In the genomic region with DNA sequence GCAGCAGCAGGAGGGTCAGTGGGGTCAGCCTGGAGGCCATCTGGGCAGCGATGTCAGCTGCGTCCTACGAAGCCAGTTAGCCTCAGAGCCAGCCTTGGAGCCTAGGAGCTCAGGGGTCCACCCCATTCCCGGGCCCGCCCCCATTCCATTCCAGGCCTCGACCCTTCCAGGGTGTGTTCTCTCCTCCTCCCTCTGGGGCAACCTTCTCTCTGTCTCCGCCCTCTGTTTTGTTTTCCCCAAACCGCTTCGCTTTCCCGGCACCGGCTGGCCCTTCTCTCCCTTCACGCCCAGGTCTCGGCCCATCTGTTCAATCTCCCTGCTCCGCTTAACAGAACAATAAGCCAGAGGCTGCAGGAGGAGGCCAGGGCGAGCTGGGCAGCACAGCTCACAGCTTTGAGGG, we compare ENCODE assay signal across 8 mouse cellular contexts. TPM values are rescaled to one million over a fixed set of nuclear protein-coding genes. Genes with fewer than 3 reads are reported as not detected.
DNase-seq lines count a peak whose midpoint lies in the region; ATAC-seq and TF ChIP-seq lines count a peak whose summit lies in the region.

No protein-coding gene starts in this region.

- WGBS in embryonic facial prominence, embryonic 11.5 days: 0% methylated on average over 14 of the region's 15 CpGs
- WGBS in kidney, adult 2 months: 14% methylated on average over 14 of the region's 15 CpGs
- WGBS in liver, postnatal 0 days (ENCODE audit: insufficient replicate concordance): 27% methylated on average over 15 of the region's 15 CpGs

- peak overlapping the region; percentile 46 for H3K4me2 ChIP-seq in embryonic facial prominence, embryonic 11.5 days (ENCODE audit: low read depth, low read length)
- H3K4me2 ChIP-seq in liver, postnatal 0 days (ENCODE audit: low read depth, low read length): peak overlapping the region; percentile 69

- peak overlapping the region; percentile 24; the same call in 1 of the 2 replicates for H3K27ac ChIP-seq in embryonic facial prominence, embryonic 11.5 days (replicated peaks; ENCODE audit: low read depth, low read length)
- no peak overlapping the region for H3K27ac ChIP-seq in kidney, adult 2 months (ENCODE audit: insufficient read depth, low read depth, low read length)
- H3K27ac ChIP-seq in liver, postnatal 0 days (ENCODE audit: low read depth): peak overlapping the region; percentile 70

- peak overlapping the region; percentile 58 for H3K9ac ChIP-seq in embryonic facial prominence, embryonic 11.5 days (replicated peaks; ENCODE audit: low read length)
- H3K9ac ChIP-seq in liver, postnatal 0 days (replicated peaks): peak overlapping the region; percentile 54

- ATAC-seq in embryonic facial prominence, embryonic 11.5 days (replicated peaks; ENCODE audit: insufficient number of reproducible peaks, low FRiP score, low TSS enrichment, low read depth): peak; percentile 95
- ATAC-seq in liver, postnatal 0 days: peak; percentile 88
- ATAC-seq in inflammation-experienced regulatory T-cells, adult 6 months: no peak

- TF ChIP-seq EP300 in liver, postnatal 0 days (IDR thresholded peaks at IDR 0.05; ENCODE audit: low read depth): no peak

- H3K4me3 ChIP-seq in embryonic facial prominence, embryonic 11.5 days (ENCODE audit: low read depth, low read length): peak overlapping the region; percentile 16
- H3K4me3 ChIP-seq in kidney, adult 2 months (ENCODE audit: insufficient read depth, low read depth, low read length): peak overlapping the region; percentile 44
- H3K4me3 ChIP-seq in liver, postnatal 0 days (ENCODE audit: low read depth, low read length): peak overlapping the region; percentile 48

- peaks cover 3% of the 10 kb centered on the region; the same call in 1 of the 2 replicates for H3K4me1 ChIP-seq in embryonic facial prominence, embryonic 11.5 days (ENCODE audit: control insufficient read depth, insufficient read depth, low read length)
- no peaks in the 10 kb centered on the region for H3K4me1 ChIP-seq in kidney, adult 2 months (ENCODE audit: control insufficient read depth, insufficient read depth, low read length)
- peaks cover 12% of the 10 kb centered on the region for H3K4me1 ChIP-seq in liver, postnatal 0 days (ENCODE audit: insufficient read depth)

- TF ChIP-seq CTCF in kidney, adult 2 months (conservative IDR thresholded peaks at IDR 0.05; ENCODE audit: insufficient read depth, insufficient read length, low read depth, low read length): no peak
- no peak for TF ChIP-seq CTCF in liver, postnatal 0 days (IDR thresholded peaks at IDR 0.05; ENCODE audit: low read depth)

- DNase-seq in left cerebral cortex, adult 18-20 months (ENCODE audit: low spot score in 2 of 2): peak; percentile 7 to 10
- DNase-seq in left cerebral cortex, adult 11 months (ENCODE audit: low spot score): no peak
- DNase-seq in embryonic facial prominence, embryonic 11.5 days (ENCODE audit: low spot score): peak; percentile 79
- DNase-seq in heart, adult 9 months (ENCODE audit: low spot score in 2 of 2): peak; percentile 90 to 91
- DNase-seq in kidney, adult 2 months: peak; percentile 69
- DNase-seq in liver, postnatal 0 days: peak; percentile 63
- DNase-seq in ovary, adult 18-20 months (ENCODE audit: low spot score): peak; percentile 64

- no peaks in the 10 kb centered on the region for H3K9me3 ChIP-seq in embryonic facial prominence, embryonic 11.5 days (replicated peaks; ENCODE audit: control insufficient read depth, low read length)
- no peaks in the 10 kb centered on the region for H3K9me3 ChIP-seq in liver, postnatal 0 days (ENCODE audit: low read length)

- no peaks in the 10 kb centered on the region for H3K27me3 ChIP-seq in embryonic facial prominence, embryonic 11.5 days (ENCODE audit: control insufficient read depth, insufficient read depth, low read length)
- no peaks in the 10 kb centered on the region for H3K27me3 ChIP-seq in kidney, adult 2 months (replicated peaks; ENCODE audit: control insufficient read depth, insufficient read depth, low read length)
- H3K27me3 ChIP-seq in liver, postnatal 0 days (ENCODE audit: insufficient read depth, low read length): peaks cover 2% of the 10 kb centered on the region; the same call in 1 of the 2 replicates

- TF ChIP-seq POLR2A in kidney, adult 2 months (IDR thresholded peaks at IDR 0.05; ENCODE audit: low read depth, low read length): no peak

- H3K36me3 ChIP-seq in embryonic facial prominence, embryonic 11.5 days (replicated peaks; ENCODE audit: control insufficient read depth, insufficient read depth, low read depth, low read length): no peaks in the 10 kb centered on the region
- no peaks in the 10 kb centered on the region for H3K36me3 ChIP-seq in kidney, adult 2 months (ENCODE audit: control insufficient read depth, insufficient read depth, low read length)
- H3K36me3 ChIP-seq in liver, postnatal 0 days (replicated peaks; ENCODE audit: insufficient read depth, low read length): peaks cover 4% of the 10 kb centered on the region; the same call in 1 of the 2 replicates

RNA-seq across cellular contexts. Expression of a gene that starts 0.5 kb away (rescaled TPM):
- 1 to 10 TPM; 8.5 to 9.2 TPM for total RNA-seq in left cerebral cortex, adult 18-20 months (2021)
- polyA plus RNA-seq in embryonic facial prominence, embryonic 11.5 days (2014; fragmentation: Nextera tagmentation; extraction: Ambion mirVana): 21.0 and 22.4 TPM in 2 replicates
- polyA plus RNA-seq in kidney, adult 2 months (2012; rRNA removed): 232 and 288 TPM in 2 replicates
- polyA plus RNA-seq in liver, postnatal 0 days (2015; fragmentation: Nextera tagmentation; extraction: Ambion mirVana): 344 and 356 TPM in 2 replicates
- polyA plus RNA-seq in inflammation-experienced regulatory T-cells, adult 6 months (2017; shearing (Covaris generic)): under 1 TPM in 1 of 3 experiments, not detected in 2; 0.20 TPM

RNA-seq across cellular contexts. Expression of a gene that starts 23.9 kb away (rescaled TPM):
- total RNA-seq in left cerebral cortex, adult 18-20 months (2021): 1 to 10 TPM; 8.2 to 8.5 TPM
- polyA plus RNA-seq in embryonic facial prominence, embryonic 11.5 days (2014; fragmentation: Nextera tagmentation; extraction: Ambion mirVana): 30.6 and 36.1 TPM in 2 replicates
- polyA plus RNA-seq in kidney, adult 2 months (2012; rRNA removed): 18.1 and 24.1 TPM in 2 replicates
- 276 and 305 TPM in 2 replicates for polyA plus RNA-seq in liver, postnatal 0 days (2015; fragmentation: Nextera tagmentation; extraction: Ambion mirVana)
- polyA plus RNA-seq in inflammation-experienced regulatory T-cells, adult 6 months (2017; shearing (Covaris generic)): 10 to 100 TPM; 92.1 to 96.3 (median 93.4) TPM

RNA-seq across cellular contexts. Expression of a gene that starts 31.3 kb away (rescaled TPM):
- total RNA-seq in left cerebral cortex, adult 18-20 months (2021): 1 to 10 TPM; 2.2 to 2.5 TPM
- polyA plus RNA-seq in embryonic facial prominence, embryonic 11.5 days (2014; fragmentation: Nextera tagmentation; extraction: Ambion mirVana): 5.9 and 6.4 TPM in 2 replicates
- 2.0 TPM in 2 replicates for polyA plus RNA-seq in kidney, adult 2 months (2012; rRNA removed)
- 1.2 and 1.3 TPM in 2 replicates for polyA plus RNA-seq in liver, postnatal 0 days (2015; fragmentation: Nextera tagmentation; extraction: Ambion mirVana)
- not detected for polyA plus RNA-seq in inflammation-experienced regulatory T-cells, adult 6 months (2017; shearing (Covaris generic))

RNA-seq across cellular contexts. Expression of a gene that starts 40.9 kb away (rescaled TPM):
- total RNA-seq in left cerebral cortex, adult 18-20 months (2021): 10 to 100 TPM; 92.2 to 93.5 TPM
- 6.2 and 6.6 TPM in 2 replicates for polyA plus RNA-seq in embryonic facial prominence, embryonic 11.5 days (2014; fragmentation: Nextera tagmentation; extraction: Ambion mirVana)
- polyA plus RNA-seq in kidney, adult 2 months (2012; rRNA removed): 0.46 and 0.48 TPM in 2 replicates
- 18.4 and 20.9 TPM in 2 replicates for polyA plus RNA-seq in liver, postnatal 0 days (2015; fragmentation: Nextera tagmentation; extraction: Ambion mirVana)
- polyA plus RNA-seq in inflammation-experienced regulatory T-cells, adult 6 months (2017; shearing (Covaris generic)): 1 to 10 TPM; 1.2 to 3.2 (median 2.2) TPM

RNA-seq across cellular contexts. Expression of a gene that starts 47.6 kb away (rescaled TPM):
- 10 to 100 TPM; 10.4 to 10.5 TPM for total RNA-seq in left cerebral cortex, adult 18-20 months (2021)
- 58.5 and 61.1 TPM in 2 replicates for polyA plus RNA-seq in embryonic facial prominence, embryonic 11.5 days (2014; fragmentation: Nextera tagmentation; extraction: Ambion mirVana)
- 9.3 and 11.1 TPM in 2 replicates for polyA plus RNA-seq in kidney, adult 2 months (2012; rRNA removed)
- 31.7 and 32.1 TPM in 2 replicates for polyA plus RNA-seq in liver, postnatal 0 days (2015; fragmentation: Nextera tagmentation; extraction: Ambion mirVana)
- 10 to 100 TPM; 41.2 to 48.0 (median 44.5) TPM for polyA plus RNA-seq in inflammation-experienced regulatory T-cells, adult 6 months (2017; shearing (Covaris generic))

Comparison
In these comparisons a context has a peak if more than half of its experiments do, and no peak if none do; other contexts are left out.
1. RNA of a gene that starts 0.5 kb away (polyA plus RNA-seq): 344 to 356 TPM in liver, postnatal 0 days, 232 to 288 TPM in kidney, adult 2 months and 21.0 to 22.4 TPM in embryonic facial prominence, embryonic 11.5 days; 0.20 TPM in inflammation-experienced regulatory T-cells, adult 6 months; every median in the first group is over 10 times any median in the second.
2. Peak in every context shown above with its lines, with median percentiles within 50 percentile points of each other: H3K4me3 ChIP-seq.